In the genomic region with DNA sequence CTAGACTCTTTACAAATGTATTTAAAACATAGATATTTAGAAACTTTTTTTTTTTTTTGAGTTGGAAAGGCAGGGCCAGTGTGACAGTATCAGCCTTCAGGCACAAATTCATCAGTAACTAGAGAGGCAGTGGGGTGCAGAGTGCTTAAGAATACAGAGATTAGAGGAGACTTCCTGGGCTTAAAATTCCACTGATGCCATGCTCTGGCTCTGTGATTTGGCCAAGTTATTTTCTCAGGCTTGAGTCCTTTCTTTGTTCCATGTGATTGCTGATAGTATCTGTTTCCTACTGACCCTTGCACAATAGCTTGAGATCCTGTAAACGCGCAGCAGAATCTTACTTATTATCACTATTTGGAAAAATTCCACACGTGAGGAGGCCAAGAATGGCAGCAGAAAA, we compare ENCODE assay signal across 28 mouse cellular contexts.
A peak's percentile ranks its signal among the peaks of the same experiment; 100 is the strongest.
DNase-seq lines count a peak whose midpoint lies in the region; ATAC-seq lines count a peak whose summit lies in the region.
"Had no signal": no experiment of that assay in that cellular context is flagged by ENCODE, and none has a peak within 500 bp of the region (broad histone marks: within the 10 kb centered on the region; RNA-seq: fewer than 3 reads in every experiment).

No protein-coding gene starts in this region.

- no peaks in the 10 kb centered on the region for H3K27me3 ChIP-seq in heart, embryonic 11.5 days (ENCODE audit: control insufficient read depth, insufficient read depth, low read length)
- H3K27me3 ChIP-seq in heart, embryonic 16.5 days (ENCODE audit: control insufficient read depth, insufficient read depth, low read length): no peaks in the 10 kb centered on the region
- H3K27me3 ChIP-seq in midbrain, embryonic 11.5 days (ENCODE audit: control insufficient read depth, insufficient read depth, low read length): no peaks in the 10 kb centered on the region
- H3K27me3 ChIP-seq in midbrain, embryonic 10.5 days (ENCODE audit: low read depth, poor library complexity, severe bottlenecking): no peaks in the 10 kb centered on the region
- H3K27me3 ChIP-seq: embryonic facial prominence, embryonic 12.5 days; hindbrain, embryonic 15.5 days; lung, embryonic 15.5 days had no signal

- no peaks in the 10 kb centered on the region for H3K36me3 ChIP-seq in heart, embryonic 11.5 days (ENCODE audit: control insufficient read depth, insufficient read depth, low read length)
- no peaks in the 10 kb centered on the region for H3K36me3 ChIP-seq in heart, embryonic 16.5 days (ENCODE audit: control insufficient read depth, insufficient read depth)
- no peaks in the 10 kb centered on the region for H3K36me3 ChIP-seq in midbrain, embryonic 11.5 days (ENCODE audit: control insufficient read depth, insufficient read depth, low read length)
- H3K36me3 ChIP-seq in midbrain, embryonic 10.5 days: no peaks in the 10 kb centered on the region
- H3K36me3 ChIP-seq: embryonic facial prominence, embryonic 12.5 days; hindbrain, embryonic 10.5 days; hindbrain, embryonic 15.5 days; lung, embryonic 15.5 days had no signal

- H3K4me3 ChIP-seq in heart, embryonic 11.5 days (ENCODE audit: low read depth, low read length): no peak overlapping the region
- H3K4me3 ChIP-seq in heart, embryonic 16.5 days (ENCODE audit: low read length): no peak overlapping the region
- H3K4me3 ChIP-seq in midbrain, embryonic 11.5 days (ENCODE audit: low read depth, low read length): no peak overlapping the region
- no peak overlapping the region for H3K4me3 ChIP-seq in midbrain, embryonic 10.5 days
- H3K4me3 ChIP-seq: embryonic facial prominence, embryonic 12.5 days; hindbrain, embryonic 10.5 days; hindbrain, embryonic 15.5 days; lung, embryonic 15.5 days had no signal

- intact Hi-C loops in left cerebral cortex, postnatal 25 days (cut with DNase I): no loop called here

- H3K9me3 ChIP-seq in heart, embryonic 11.5 days (replicated peaks; ENCODE audit: control insufficient read depth, low read length): no peaks in the 10 kb centered on the region
- H3K9me3 ChIP-seq in heart, embryonic 16.5 days (replicated peaks; ENCODE audit: control insufficient read depth, low read length): no peaks in the 10 kb centered on the region
- no peaks in the 10 kb centered on the region for H3K9me3 ChIP-seq in midbrain, embryonic 11.5 days (ENCODE audit: control insufficient read depth, low read length)
- H3K9me3 ChIP-seq in midbrain, embryonic 10.5 days (replicated peaks): no peaks in the 10 kb centered on the region
- H3K9me3 ChIP-seq: embryonic facial prominence, embryonic 12.5 days; hindbrain, embryonic 10.5 days; hindbrain, embryonic 15.5 days; lung, embryonic 15.5 days had no signal

- H3K9ac ChIP-seq in heart, embryonic 11.5 days (ENCODE audit: low read depth, low read length): no peak overlapping the region
- H3K9ac ChIP-seq in heart, embryonic 16.5 days (ENCODE audit: low read length): no peak overlapping the region
- H3K9ac ChIP-seq in midbrain, embryonic 11.5 days (ENCODE audit: low read length): no peak overlapping the region
- H3K9ac ChIP-seq: embryonic facial prominence, embryonic 12.5 days; hindbrain, embryonic 15.5 days; liver, embryonic 14.5 days; lung, embryonic 15.5 days had no signal

- 0 out of 2 replicates have a peak overlapping the region, but pooled peaks have one; percentile 29 for H3K27ac ChIP-seq in heart, embryonic 11.5 days (ENCODE audit: low read depth, low read length)
- peak overlapping the region; percentile 37 for H3K27ac ChIP-seq in heart, embryonic 16.5 days (ENCODE audit: low read length)
- no peak overlapping the region for H3K27ac ChIP-seq in midbrain, embryonic 11.5 days (ENCODE audit: low read depth, low read length)
- H3K27ac ChIP-seq in midbrain, embryonic 10.5 days (replicated peaks): no peak overlapping the region
- H3K27ac ChIP-seq: embryonic facial prominence, embryonic 12.5 days; hindbrain, embryonic 10.5 days; hindbrain, embryonic 15.5 days; liver, embryonic 14.5 days; lung, embryonic 15.5 days had no signal

- H3K4me2 ChIP-seq in heart, embryonic 11.5 days: 0 out of 2 replicates have a peak overlapping the region, but pooled peaks have one; percentile 0
- peak overlapping the region; percentile 23 for H3K4me2 ChIP-seq in heart, embryonic 16.5 days (ENCODE audit: low read depth, low read length)
- no peak overlapping the region for H3K4me2 ChIP-seq in midbrain, embryonic 11.5 days
- H3K4me2 ChIP-seq: embryonic facial prominence, embryonic 12.5 days; hindbrain, embryonic 15.5 days; lung, embryonic 15.5 days had no signal

- peaks cover 11% of the 10 kb centered on the region for H3K4me1 ChIP-seq in heart, embryonic 11.5 days (ENCODE audit: control insufficient read depth, insufficient read depth, low read length)
- H3K4me1 ChIP-seq in heart, embryonic 16.5 days (ENCODE audit: control insufficient read depth, insufficient read depth, low read length): peaks cover 15% of the 10 kb centered on the region
- no peaks in the 10 kb centered on the region for H3K4me1 ChIP-seq in midbrain, embryonic 11.5 days (ENCODE audit: control insufficient read depth, insufficient read depth, low read length)
- peaks cover 3% of the 10 kb centered on the region; the same call in 1 of the 2 replicates for H3K4me1 ChIP-seq in midbrain, embryonic 10.5 days
- H3K4me1 ChIP-seq: embryonic facial prominence, embryonic 12.5 days; hindbrain, embryonic 10.5 days; hindbrain, embryonic 15.5 days; lung, embryonic 15.5 days had no signal

- WGBS in heart, embryonic 11.5 days (ENCODE audit: insufficient replicate concordance): 16% methylated on average over 3 of the region's 3 CpGs
- 18% methylated on average over 3 of the region's 3 CpGs for WGBS in heart, embryonic 16.5 days
- WGBS in midbrain, embryonic 11.5 days: 26% methylated on average over 3 of the region's 3 CpGs
- 31% methylated on average over 3 of the region's 3 CpGs for WGBS in midbrain, embryonic 10.5 days

- DNase-seq in heart, adult 18-20 months: no peak
- no peak for DNase-seq in heart, adult 9 months (ENCODE audit: low spot score in 2 of 2)
- peak; percentile 79 for DNase-seq in midbrain, embryonic 11.5 days (ENCODE audit: low spot score, missing footprints)
- no peak for DNase-seq in midbrain, embryonic 10.5 days (ENCODE audit: low spot score)
- DNase-seq in left cerebral cortex, postnatal 25 days (ENCODE audit: low spot score in 2 of 2): no peak
- DNase-seq: adrenal gland, adult 2 months; adrenal gland, postnatal 36 days; B cell, adult 2 months; cerebellum, adult 18-20 months; cerebellum, postnatal 10 days; kidney, adult 11 months; kidney, postnatal 14 days; layer of hippocampus, adult 9-11 months; liver; right cerebral cortex, adult 18-20 months; spleen, adult 18-20 months; thymus, postnatal 14 days had no signal

- 0 out of 2 replicates have a peak, but pooled peaks have one; percentile 49 for ATAC-seq in heart, embryonic 11.5 days (replicated peaks; ENCODE audit: insufficient number of reproducible peaks, low FRiP score, low TSS enrichment)
- peak; percentile 65; the same call in 1 of the 2 replicates for ATAC-seq in heart, embryonic 16.5 days (replicated peaks; ENCODE audit: extremely low read depth, insufficient read depth, low FRiP score)
- no peak for ATAC-seq in midbrain, embryonic 11.5 days (ENCODE audit: low FRiP score)
- ATAC-seq: activated CD4-positive, CD25-positive, alpha-beta regulatory T cell, adult 4 months; forebrain, embryonic 16.5 days; inflammation-experienced regulatory T-cells, adult 6 months; midbrain, embryonic 16.5 days had no signal

Comparison
In these comparisons a context has a peak if more than half of its experiments do, and no peak if none do; other contexts are left out.
1. H3K27ac ChIP-seq: peak in heart, embryonic 11.5 days (single experiment) and heart, embryonic 16.5 days (single experiment); none in midbrain, embryonic 11.5 days (single experiment) and midbrain, embryonic 10.5 days (single experiment).